Mouse (Mus musculus) heart, postnatal 0 days (tissue): ENCODE measurements at regions not wholly inside any gene's neighbourhood (a gene's known extent, or its start where the extent isn't known, plus 50 kb on each side); places are given as distances from the start of the nearest gene placed in this dataset.

Experiments
- CTCF ChIP-seq: IDR thresholded peaks from 2 replicates; pipeline ENCODE4 v1.5.1; 2016; ENCODE audit warnings: antibody characterized with exemption, control low read depth, low read depth
- EP300 ChIP-seq: IDR thresholded peaks from 2 replicates; pipeline ENCODE4 v1.6.1; 2016; ENCODE audit warnings: antibody characterized with exemption, low read depth

GRCm38 (mm10) chr10:95066774-95067173 is 122.1 kb upstream of the Plxnc1 start:
- no peak for TF ChIP-seq CTCF
- TF ChIP-seq EP300 = no peak
